Mouse (Mus musculus) right cerebral cortex, postnatal 10 days (tissue): ENCODE measurements around the gene Rab17.

Experiments
- DNase-seq, 2 experiments: peaks; one replicate each; pipeline ENCODE4 v3.0.0; 2021; ENCODE audit warnings: low spot score in 2 of 2

Gene Rab17

DNA sequence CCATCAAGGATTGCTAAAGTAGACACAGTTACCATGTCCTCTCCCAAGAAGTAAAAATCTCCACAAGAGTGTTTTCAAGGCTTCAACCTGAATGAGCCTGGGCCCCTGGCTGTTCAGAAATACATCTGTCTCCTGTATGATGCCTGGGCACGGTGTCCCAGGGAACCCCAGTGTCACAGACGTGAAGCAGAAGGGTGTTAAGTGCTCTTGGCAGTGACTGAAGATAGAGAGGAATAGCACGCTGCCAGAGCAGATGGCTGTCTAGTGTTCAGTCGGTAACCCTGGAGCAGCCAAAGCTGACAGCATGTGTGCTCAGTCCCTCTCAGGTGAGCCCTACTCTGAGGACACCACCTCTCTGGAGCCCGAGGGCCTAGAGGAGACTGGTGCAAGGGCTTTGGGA is 36.5 kb downstream of the Rab17 start:
- peak in 1 of 2 experiments; percentile 40 for DNase-seq

DNA sequence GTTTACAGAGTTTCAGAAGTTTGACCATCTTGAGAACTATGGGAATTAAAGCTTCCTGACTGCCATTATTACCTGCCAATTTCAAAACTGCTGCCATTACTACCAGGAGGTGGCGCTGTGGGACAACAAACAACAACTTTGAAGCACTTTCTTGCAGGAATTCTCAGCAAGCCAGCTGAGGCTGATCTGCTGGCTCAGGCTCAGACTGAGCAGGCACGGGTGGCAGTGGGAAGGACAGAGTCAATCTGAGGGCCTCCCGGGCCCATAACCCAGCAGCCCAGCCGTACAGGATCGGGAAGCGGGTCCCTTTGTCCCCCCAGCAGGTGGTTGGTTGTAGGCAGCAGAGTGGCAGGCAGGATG is 40.9 kb downstream of the Rab17 start:
- peak; percentile 88 to 92 for DNase-seq

DNA sequence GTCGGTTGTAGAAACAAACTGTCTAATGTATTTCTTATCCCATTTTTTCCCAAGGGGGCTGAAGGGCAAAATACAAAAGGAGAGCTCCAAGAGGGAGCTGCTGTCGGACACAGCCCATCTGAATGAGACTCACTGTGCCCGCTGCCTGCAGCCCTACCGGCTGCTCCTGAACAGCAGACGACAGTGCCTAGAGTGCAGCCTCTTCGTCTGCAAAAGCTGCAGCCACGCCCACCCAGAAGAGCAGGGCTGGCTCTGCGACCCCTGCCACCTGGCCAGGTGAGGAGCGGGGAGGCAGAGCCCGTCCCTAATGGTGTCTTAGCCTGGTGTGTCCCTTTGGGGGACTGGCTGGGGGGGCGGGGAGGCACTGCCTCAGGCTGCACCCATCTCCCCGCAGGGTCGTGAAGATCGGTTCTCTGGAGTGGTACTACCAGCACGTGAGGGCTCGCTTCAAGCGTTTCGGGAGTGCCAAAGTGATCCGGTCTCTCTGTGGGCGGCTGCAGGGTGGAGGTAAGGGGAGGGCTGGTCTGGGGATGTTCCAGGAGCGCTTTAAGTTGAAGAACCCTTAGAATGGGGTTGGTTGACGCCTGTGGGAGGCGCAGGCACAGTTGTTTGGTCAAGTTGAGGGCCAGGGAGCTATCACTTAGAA is 41.4 kb downstream of the Rab17 start:
- DNase-seq, result no peak

DNA sequence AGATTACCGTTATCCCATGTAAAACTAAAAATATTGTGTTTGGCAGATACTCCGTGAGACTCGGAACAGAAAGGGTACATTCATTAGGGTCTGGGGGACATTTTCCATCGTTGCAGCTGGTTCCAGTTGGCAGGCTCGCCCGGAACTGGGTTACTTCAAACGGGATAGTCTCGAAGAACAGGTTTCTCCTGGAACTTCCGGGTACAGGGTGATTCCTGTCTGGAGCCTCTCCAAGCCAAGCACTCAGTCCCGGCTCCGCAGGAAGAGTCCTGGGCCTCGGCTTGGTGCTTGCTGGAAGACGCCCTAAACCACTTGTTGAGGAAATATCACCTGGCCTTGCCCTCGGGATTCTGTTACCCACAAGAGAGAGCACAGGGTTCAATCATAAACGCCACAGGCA is 42.2 kb downstream of the Rab17 start:
- DNase-seq, result no peak

DNA sequence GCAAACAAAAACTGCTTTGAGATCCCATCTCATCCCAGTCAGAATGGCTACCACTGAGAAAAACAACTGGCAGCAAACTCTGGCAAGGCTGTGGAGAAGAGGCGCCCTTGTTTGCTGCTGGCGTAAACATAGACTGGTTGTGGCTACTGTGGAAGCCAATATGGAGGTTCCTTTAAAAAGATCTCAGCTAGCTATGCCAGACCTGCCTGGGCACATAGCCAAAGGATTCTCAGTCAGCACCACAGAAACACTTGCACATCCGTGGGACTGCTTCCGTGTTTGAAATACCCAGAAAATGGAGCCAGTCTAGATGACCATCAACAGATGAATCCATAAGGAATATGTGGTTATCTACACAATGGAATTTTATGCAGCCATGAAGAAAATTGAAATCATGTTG is 43.4 kb downstream of the Rab17 start:
- DNase-seq, result peak; percentile 50 to 54

DNA sequence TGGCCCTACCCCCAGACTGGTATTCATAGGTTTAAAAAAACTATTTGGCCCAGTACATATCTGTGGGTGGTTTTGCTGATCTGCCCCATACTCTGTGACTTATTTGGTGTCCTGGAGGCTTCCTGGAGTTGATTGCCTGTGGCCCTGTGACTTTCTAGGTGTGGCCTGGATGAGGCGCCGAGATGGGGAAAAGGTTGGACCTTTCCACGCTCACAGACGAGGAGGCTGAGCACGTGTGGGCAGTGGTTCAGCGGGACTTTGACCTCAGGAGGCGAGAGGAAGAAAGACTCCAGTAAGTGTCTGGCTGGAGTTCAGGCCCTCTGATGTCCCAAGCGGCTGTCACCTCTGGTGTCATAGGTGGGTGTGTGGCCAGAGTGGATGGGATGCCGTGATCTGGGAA is 47.8 kb downstream of the Rab17 start:
- DNase-seq, result no peak

DNA sequence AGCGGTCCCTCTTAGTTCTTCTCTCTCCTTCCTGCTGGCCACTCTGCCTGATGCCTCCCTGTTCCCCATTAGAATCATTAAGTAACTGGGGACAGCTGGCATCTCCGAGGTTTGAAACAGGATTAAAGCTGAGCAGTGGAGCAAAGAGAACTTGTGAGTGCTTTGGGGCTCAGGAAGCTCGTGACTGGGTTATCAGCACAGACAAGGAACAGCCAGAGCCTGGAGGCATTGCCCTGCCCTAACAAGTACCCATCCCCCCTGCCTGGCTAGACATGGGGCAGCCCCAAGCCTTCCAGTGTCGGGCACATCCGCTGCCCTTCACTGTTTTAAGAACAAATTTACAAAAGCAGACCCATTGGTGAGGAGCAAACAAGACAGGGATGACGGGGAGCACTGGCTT is 52.0 kb downstream of the Rab17 start:
- no peak for DNase-seq

DNA sequence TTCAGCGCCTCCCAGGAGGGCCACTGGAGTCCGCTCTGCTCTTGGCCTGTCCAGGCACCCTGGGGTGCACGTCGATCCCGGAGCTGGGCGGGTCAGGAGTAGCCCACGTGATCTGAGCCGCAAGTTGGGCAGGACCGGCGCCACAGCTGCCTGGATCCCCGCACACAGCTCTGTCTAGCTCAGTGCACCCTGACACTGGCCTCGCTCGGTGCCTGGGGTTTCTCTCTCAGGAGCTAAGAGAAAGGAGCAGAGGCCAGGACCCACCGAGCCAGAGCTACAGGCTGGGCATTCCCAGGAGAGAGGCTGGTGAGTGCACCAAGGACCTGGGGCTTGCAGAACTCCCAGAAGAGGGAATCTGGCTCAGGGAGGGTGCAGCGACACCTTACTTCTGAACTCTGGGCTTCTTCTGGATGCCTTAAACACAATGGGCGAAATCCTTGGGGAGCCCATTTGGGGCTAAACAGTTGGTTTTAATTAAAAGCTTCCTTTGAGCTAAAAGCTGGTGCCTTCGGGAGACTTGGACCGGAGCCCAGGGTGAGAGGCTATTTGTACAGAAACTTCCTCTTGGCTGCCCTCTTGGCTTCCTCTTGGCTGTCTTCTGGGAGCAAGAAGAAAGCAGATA is 54.4 kb downstream of the Rab17 start, which contains the start of gene Mlph:
Gene Mlph (plus strand): TSS at position 138 of the 622 bp plus-strand sequence.
- peak in 1 of 2 experiments; percentile 57 for DNase-seq

DNA sequence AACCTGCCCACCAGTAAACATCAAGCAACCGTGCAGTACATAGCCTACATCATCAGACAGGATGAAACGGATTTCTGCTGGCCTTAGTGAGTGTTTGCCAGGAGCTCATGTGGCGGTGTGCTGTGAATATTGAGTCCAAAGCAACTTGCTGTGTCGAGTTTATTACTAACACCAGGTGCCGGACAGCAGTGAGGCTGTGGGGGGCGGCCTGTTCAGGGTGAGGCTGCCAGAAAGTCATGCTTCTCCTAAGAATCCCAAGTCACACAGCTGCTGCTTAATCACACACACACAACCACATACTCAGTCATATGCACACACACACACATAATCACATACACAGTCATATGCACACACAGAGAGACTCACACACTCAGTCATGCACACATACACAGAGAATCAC is 56.2 kb downstream of the Rab17 start:
- no peak for DNase-seq

DNA sequence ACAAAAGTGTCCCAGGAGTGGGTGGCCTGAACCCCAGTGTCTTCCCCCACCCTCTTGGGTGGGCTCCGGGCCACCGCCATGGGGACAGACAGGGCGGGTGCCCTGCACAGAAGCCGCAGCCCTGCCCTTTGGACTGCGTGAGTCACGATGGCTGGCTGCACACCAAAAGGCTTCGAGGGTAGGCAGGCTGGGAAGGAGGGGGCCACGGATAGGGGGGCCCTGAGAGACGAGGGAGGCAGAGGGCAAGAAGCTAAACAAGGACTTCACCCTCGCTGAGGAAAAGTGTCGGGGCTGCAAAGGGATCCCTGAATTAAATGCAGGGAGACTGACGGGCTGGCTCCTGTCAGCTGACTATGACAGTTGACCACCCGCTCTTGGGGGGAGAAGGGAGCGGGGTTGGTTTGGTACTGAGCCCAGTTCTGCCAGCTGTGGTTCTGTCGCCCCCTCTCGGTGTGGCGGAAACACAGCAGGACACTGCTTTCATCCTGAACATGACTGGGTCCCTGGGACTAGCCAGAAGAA is 59.8 kb downstream of the Rab17 start:
- DNase-seq, result no peak

DNA sequence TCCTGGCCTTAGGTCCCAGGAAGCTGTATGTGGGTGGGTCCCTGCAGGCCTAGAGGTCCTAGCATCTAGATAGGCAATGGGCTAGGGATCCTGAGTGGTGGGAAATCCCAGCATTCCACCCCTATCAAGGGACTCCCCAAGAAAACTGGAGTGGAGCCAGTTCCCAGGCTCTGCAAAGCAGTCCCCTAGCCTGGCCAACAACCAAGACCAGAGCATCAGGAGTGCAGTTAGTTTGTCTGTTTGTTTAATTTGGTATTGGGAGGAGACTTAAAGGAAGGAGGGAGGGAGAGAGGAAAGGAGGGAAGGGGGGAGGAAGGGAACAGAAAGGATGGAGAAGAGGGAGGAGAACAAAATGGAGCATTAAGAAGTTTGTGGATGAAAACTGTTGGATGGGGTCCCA is 60.3 kb downstream of the Rab17 start:
- DNase-seq, result no peak
